Mouse (Mus musculus): Measurements from ENCODE around the gene Stac3.

GRCm38 (mm10) chr10:127557397-127557796 is 55.9 kb downstream of the Stac3 start:
- TF ChIP-seq CTCF (IDR thresholded peaks at IDR 0.05; ENCODE audit: borderline replicate concordance, extremely low read depth, insufficient read depth, insufficient read length) (peak; percentile 36; the same call in 1 of the 2 replicates), POLR2A (IDR thresholded peaks at IDR 0.05; ENCODE audit: borderline replicate concordance, extremely low read depth, insufficient read depth, insufficient read length, poor library complexity, severe bottlenecking) (no peak)
